Mouse (Mus musculus) fibroblast of lung, adult 2 months (primary cell): ENCODE data around the gene Cpped1.

Source experiments
- DNase-seq: peaks from one replicate; pipeline ENCODE4 v3.0.0-alpha.2; 2011; ENCODE audit warnings: low read depth

The Cpped1 gene

GRCm38 (mm10) chr16:11757951-11758350, 151.3 kb downstream of the Cpped1 start:
- DNase-seq = no peak

DNA sequence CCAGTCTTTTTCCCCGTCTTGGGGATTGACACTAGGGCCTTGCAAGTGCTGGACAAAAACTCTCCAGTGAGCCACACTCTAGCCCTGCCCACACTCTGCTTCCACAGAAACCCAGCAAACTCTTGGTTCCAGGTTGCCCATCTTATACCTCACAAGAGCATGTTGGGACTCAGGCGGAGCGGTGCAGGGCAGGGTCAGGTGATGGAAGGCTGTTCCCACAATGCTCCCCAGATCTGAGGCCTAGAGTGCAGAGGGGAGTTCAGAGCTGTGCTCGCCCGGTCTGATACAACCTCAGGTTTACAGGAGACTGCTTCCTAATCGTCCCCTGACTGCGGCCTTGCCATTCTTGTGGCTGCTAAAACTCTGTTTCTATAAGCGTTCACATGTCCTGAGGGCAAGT, 151.8 kb downstream of the Cpped1 start:
- no peak for DNase-seq

- DNase-seq = no peak
These were observed 152.5 kb downstream of the Cpped1 start for GRCm38 (mm10) chr16:11756598-11757245.

DNA sequence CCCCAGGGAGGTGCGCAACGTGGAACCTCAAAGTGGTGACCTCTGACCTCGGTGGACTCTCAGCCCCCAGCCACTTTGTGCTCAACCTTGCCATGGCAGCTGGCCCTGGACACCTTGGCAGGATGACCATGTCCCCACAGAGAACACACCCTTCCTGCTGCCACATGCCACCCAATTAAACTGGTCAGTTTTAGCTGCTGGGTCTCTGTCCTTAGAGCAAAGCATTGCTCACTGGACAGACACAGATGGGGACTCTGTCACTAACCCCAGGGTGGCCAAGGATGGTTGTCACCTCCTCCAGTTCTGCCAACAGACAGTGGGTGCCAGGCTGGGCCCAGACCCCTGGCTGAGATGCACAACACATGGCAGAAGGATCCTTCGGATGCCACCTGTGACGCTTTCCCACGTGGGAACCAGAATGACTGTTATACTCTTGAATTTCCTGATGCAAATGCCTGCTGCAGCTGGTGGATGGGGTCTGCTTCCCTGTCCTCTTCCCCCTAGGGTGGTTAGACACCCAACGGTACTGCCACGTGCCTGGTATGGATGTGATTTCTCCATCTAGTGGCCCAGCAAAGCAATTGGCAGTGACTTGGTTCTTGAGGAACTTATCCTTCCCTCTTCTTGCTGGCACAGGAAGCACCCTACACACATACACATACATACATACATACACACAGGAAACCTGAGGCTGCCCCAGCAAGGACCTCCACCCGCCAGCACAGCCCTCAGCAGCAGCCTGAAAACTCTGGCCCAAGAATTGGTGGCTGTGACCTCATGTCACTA, 153.8 kb downstream of the Cpped1 start:
- no peak for DNase-seq

GRCm38 (mm10) chr16:11754136-11754535, 155.1 kb downstream of the Cpped1 start:
- no peak for DNase-seq
